Mouse (Mus musculus) limb, embryonic 14.5 days (tissue): ENCODE data around the gene Hspa12a. TPM values are rescaled to one million over a fixed set of nuclear protein-coding genes. Genes with fewer than 3 reads are reported as not detected.

Experiments used
- ATAC-seq: fragments of 200-750 bp; cut with Nextera tagmentation; 2 replicates; pipeline ENCODE4 v1.8.0; 2017; ENCODE audit warnings: low read depth, moderate number of reproducible peaks, moderate TSS enrichment; ENCODE audit not compliant: low FRiP score
- DNase-seq: peaks from one replicate; pipeline ENCODE4 v3.0.0-alpha.2; 2015; ENCODE audit warnings: low spot score
- H3K27ac ChIP-seq: fragments of 300-500 bp; sonication (generic); replicated peaks from 2 replicates; pipeline ENCODE4 v1.5.1; 2014; ENCODE audit warnings: low read depth, mild to moderate bottlenecking, low read length, moderate library complexity, mixed read lengths
- H3K27me3 ChIP-seq: fragments of 300-500 bp; sonication (generic); 2 replicates; pipeline ENCODE4 v1.6.1; 2014; ENCODE audit warnings: low read length, mixed read lengths; ENCODE audit not compliant: control insufficient read depth, insufficient read depth
- H3K36me3 ChIP-seq: fragments of 300-500 bp; sonication (generic); 2 replicates; pipeline ENCODE4 v1.6.1; 2014; ENCODE audit warnings: mild to moderate bottlenecking, low read length, moderate library complexity, mixed read lengths; ENCODE audit not compliant: control insufficient read depth, insufficient read depth
- H3K4me1 ChIP-seq: fragments of 300-500 bp; sonication (generic); 2 replicates; pipeline ENCODE4 v1.6.1; 2014; ENCODE audit warnings: antibody characterized with exemption, low read length, mixed read lengths; ENCODE audit not compliant: control insufficient read depth, insufficient read depth
- H3K4me2 ChIP-seq: fragments of 300-500 bp; sonication (generic); replicated peaks from 2 replicates; pipeline ENCODE4 v1.6.1; 2014; ENCODE audit warnings: low read depth, mild to moderate bottlenecking, low read length, moderate library complexity; ENCODE audit not compliant: severe bottlenecking
- H3K4me3 ChIP-seq: fragments of 300-500 bp; sonication (generic); replicated peaks from 2 replicates; pipeline ENCODE4 v1.5.1; 2014; ENCODE audit warnings: low read length
- H3K9ac ChIP-seq: fragments of 300-500 bp; sonication (generic); 2 replicates; pipeline ENCODE4 v1.6.1; 2014; ENCODE audit warnings: mild to moderate bottlenecking, low read depth, low read length, moderate library complexity; ENCODE audit not compliant: severe bottlenecking
- H3K9me3 ChIP-seq: fragments of 300-500 bp; sonication (generic); 2 replicates; pipeline ENCODE4 v1.6.1; 2016; ENCODE audit warnings: low read length; ENCODE audit not compliant: control insufficient read depth
- POLR2A ChIP-seq: fragments of 200-500 bp; IDR thresholded peaks from 2 replicates; pipeline ENCODE4 v1.8.0; 2012; ENCODE audit warnings: inconsistent platforms, mild to moderate bottlenecking, moderate library complexity, borderline replicate concordance; ENCODE audit not compliant: insufficient read depth, insufficient read length; ENCODE audit errors: extremely low read depth
- WGBS: fragments of 180-500 bp; shearing (Covaris S2); extraction: QIAGEN DNeasy Blood & Tissue Kit; methylation state at CpG from one replicate; pipeline ENCODE4 v1.1.7; 2014; 5-methylcytosine and 5-hydroxymethylcytosine counted together
- polyA plus RNA-seq, 2 experiments: library from polyadenylated mRNA; depleted of rRNA in 1 of 2; stranded (reverse) in 1 of 2; unstranded in 1 of 2; fragments of >200 nt; fragmentation: Nextera tagmentation in 1 of 2; extraction: Ambion mirVana in 1 of 2; gene quantifications; 2 replicates each; pipeline versions ENCODE4 v1.2.1 to v1.2.3; 2012 to 2014

The Hspa12a gene
- polyA plus RNA-seq, 2 experiments = 2.4 to 6.1 TPM

DNA sequence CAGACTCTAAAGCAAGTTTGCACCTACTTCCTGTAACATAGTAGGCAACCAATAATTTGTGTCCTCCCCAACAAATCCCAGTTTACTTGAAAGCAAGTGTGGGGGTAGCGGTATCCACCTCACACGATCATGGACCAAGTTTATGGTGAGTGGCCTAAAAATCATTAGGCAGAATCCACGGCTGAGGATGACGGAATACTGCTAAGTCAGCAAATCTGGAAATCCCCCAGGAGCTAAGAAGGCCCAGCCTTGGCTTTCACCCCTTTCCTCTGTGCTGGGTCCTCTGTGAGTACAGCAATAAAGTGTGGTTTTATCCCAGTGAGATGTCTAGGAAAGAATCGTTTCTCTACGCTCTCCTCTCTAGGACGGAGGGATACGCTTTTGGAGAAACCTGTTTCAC is 11.3 kb upstream of the Hspa12a start:
- Histone ChIP-seq H3K27me3 (peaks cover 7% of the 10 kb centered on the region), H3K36me3 (no peaks in the 10 kb centered on the region), H3K27ac (no peak overlapping the region), H3K4me1 (no peaks in the 10 kb centered on the region), H3K9ac (no peak overlapping the region), H3K4me2 (no peak overlapping the region), H3K9me3 (no peaks in the 10 kb centered on the region), H3K4me3 (no peak overlapping the region)
- 91% methylated on average over 8 of the region's 8 CpGs for WGBS
- ATAC-seq = no peak
- no peak for TF ChIP-seq POLR2A
- DNase-seq = no peak

DNA sequence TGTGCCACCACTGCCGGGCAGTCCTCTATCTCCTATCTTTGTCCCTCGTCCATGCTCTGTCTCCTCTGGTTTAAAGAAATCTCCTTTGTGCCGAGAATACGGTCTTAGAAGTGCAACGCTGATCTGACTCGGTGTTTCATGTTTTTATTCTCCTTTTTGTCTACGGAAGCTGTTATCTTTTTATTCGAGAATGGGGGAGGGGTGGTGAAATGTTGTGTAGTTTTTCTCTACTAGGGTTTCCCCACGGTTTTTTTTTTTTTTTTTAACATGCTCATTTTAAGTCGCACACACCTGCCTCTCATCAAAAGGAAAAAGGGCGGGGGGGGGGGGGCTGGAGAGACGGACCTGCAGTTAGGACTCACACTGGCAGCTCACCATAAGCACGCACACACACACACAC is 8.8 kb upstream of the Hspa12a start:
- no peak overlapping the region for H3K4me2 ChIP-seq
- no peaks in the 10 kb centered on the region for H3K9me3 ChIP-seq
- H3K9ac ChIP-seq = no peak overlapping the region
- DNase-seq (no peak), ATAC-seq (no peak)
- WGBS = 61% methylated on average over 13 of the region's 13 CpGs
- no peak overlapping the region for H3K27ac ChIP-seq
- no peak overlapping the region for H3K4me3 ChIP-seq
- H3K27me3 ChIP-seq = peaks cover 7% of the 10 kb centered on the region
- H3K36me3 ChIP-seq = no peaks in the 10 kb centered on the region
- H3K4me1 ChIP-seq = no peaks in the 10 kb centered on the region
- TF ChIP-seq POLR2A = no peak

GRCm38 (mm10) chr19:58951521-58951920 is 8.1 kb upstream of the Hspa12a start:
- WGBS = 69% methylated on average over 3 of the region's 3 CpGs
- DNase-seq (no peak), ATAC-seq (no peak)
- no peak overlapping the region for H3K27ac ChIP-seq
- no peak overlapping the region for H3K4me3 ChIP-seq
- no peaks in the 10 kb centered on the region for H3K36me3 ChIP-seq
- H3K27me3 ChIP-seq = peaks cover 7% of the 10 kb centered on the region
- TF ChIP-seq POLR2A = no peak
- no peak overlapping the region for H3K9ac ChIP-seq
- H3K4me1 ChIP-seq = no peaks in the 10 kb centered on the region
- H3K9me3 ChIP-seq = no peaks in the 10 kb centered on the region
- H3K4me2 ChIP-seq = no peak overlapping the region

DNA sequence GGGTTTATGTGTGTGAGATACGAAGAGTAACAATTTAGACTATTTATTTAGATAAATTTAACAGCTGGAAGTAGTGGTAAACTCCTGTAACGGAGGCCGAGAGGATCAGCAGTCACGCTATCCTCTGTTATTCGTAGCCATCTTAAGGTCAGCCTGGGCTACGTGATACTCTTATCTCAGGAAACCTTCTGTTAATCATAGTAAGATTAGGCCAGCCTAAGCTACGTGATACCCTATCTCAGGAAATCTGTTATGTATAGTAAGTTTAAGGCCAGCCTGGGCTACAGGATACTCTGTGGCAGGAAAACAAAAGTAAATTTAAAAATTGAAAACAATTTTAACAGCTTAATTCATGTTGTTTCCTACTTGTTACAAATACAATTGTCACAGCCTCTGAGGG is 2.5 kb upstream of the Hspa12a start:
- ATAC-seq (no peak), DNase-seq (no peak)
- Histone ChIP-seq H3K27ac (no peak overlapping the region), H3K27me3 (no peaks in the 10 kb centered on the region), H3K4me1 (peaks cover 9% of the 10 kb centered on the region; the same call in 1 of the 2 replicates), H3K4me2 (no peak overlapping the region), H3K9ac (no peak overlapping the region), H3K36me3 (no peaks in the 10 kb centered on the region), H3K9me3 (no peaks in the 10 kb centered on the region), H3K4me3 (no peak overlapping the region)
- no peak for TF ChIP-seq POLR2A
- WGBS = 86% methylated on average over 7 of the region's 7 CpGs

- Histone ChIP-seq H3K4me1 (peaks cover 3% of the 10 kb centered on the region; the same call in 1 of the 2 replicates), H3K27ac (no peak overlapping the region), H3K9me3 (no peaks in the 10 kb centered on the region), H3K4me3 (no peak overlapping the region), H3K27me3 (peaks cover 17% of the 10 kb centered on the region), H3K36me3 (no peaks in the 10 kb centered on the region), H3K4me2 (no peak overlapping the region), H3K9ac (no peak overlapping the region)
- WGBS = 22% methylated on average over 4 of the region's 4 CpGs
- DNase-seq (no peak), ATAC-seq (no peak)
- TF ChIP-seq POLR2A = no peak
These were observed 10.4 kb downstream of the Hspa12a start for GRCm38 (mm10) chr19:58933062-58933461.
